In the genomic region with DNA sequence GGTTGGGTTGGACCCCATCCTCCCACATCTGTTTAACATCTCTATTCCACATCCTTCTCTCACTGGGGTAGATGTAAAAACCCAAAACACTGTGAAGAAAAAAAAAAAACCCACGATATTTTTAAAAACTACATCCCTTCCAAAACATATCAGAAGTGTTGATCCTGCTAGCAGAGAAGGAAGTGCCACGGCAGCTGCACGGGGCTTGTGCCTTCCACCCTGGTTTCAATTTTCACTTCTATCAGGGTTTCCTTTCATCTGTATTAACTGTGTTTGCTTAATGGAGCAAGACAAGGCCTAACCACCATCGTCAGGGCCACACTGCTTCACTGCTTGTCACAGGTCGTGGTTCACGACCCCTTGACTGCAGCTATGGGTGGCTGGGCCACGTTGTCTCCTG, we compare ENCODE assay signal across 14 mouse cellular contexts. TPM values are rescaled to one million over a fixed set of nuclear protein-coding genes. Genes with fewer than 3 reads are reported as not detected.
DNase-seq lines count a peak whose midpoint lies in the region; ATAC-seq lines count a peak whose summit lies in the region.
"Had no signal": no experiment of that assay in that cellular context is flagged by ENCODE, and none has a peak within 500 bp of the region (broad histone marks: within the 10 kb centered on the region; RNA-seq: fewer than 3 reads in every experiment).

No protein-coding gene starts in this region.

- no peak overlapping the region for H3K9ac ChIP-seq in kidney, embryonic 15.5 days
- H3K9ac ChIP-seq in embryonic facial prominence, embryonic 11.5 days (replicated peaks; ENCODE audit: low read length): no peak overlapping the region
- H3K9ac ChIP-seq: limb, embryonic 12.5 days had no signal

- H3K27ac ChIP-seq in kidney, embryonic 15.5 days: peak overlapping the region; percentile 78
- no peak overlapping the region for H3K27ac ChIP-seq in embryonic facial prominence, embryonic 11.5 days (replicated peaks; ENCODE audit: low read depth, low read length)
- H3K27ac ChIP-seq: limb, embryonic 12.5 days had no signal

- no peak overlapping the region for H3K4me2 ChIP-seq in kidney, embryonic 15.5 days
- H3K4me2 ChIP-seq in embryonic facial prominence, embryonic 11.5 days (ENCODE audit: low read depth, low read length): no peak overlapping the region
- H3K4me2 ChIP-seq: limb, embryonic 12.5 days had no signal

- intact Hi-C loops in left cerebral cortex, postnatal 4 days (cut with DNase I): no loop called here

- H3K36me3 ChIP-seq in kidney, embryonic 15.5 days: no peaks in the 10 kb centered on the region
- no peaks in the 10 kb centered on the region for H3K36me3 ChIP-seq in embryonic facial prominence, embryonic 11.5 days (replicated peaks; ENCODE audit: control insufficient read depth, insufficient read depth, low read depth, low read length)
- H3K36me3 ChIP-seq: limb, embryonic 12.5 days had no signal

- no peak for DNase-seq in kidney, adult 8-10 months
- peak; percentile 71 for DNase-seq in CD4-positive, CD25-positive, alpha-beta regulatory T cell, adult 2 months (ENCODE audit: low read depth, low spot score)
- DNase-seq in embryonic facial prominence, embryonic 11.5 days (ENCODE audit: low spot score): peak; percentile 19
- peak; percentile 7 for DNase-seq in skeletal muscle tissue, adult 2 months (ENCODE audit: low read depth, low spot score)
- DNase-seq in gastrocnemius, adult 18-20 months (ENCODE audit: low spot score): no peak
- no peak for DNase-seq in left cerebral cortex, postnatal 4 days
- DNase-seq in frontal cortex, postnatal 14 days (ENCODE audit: low spot score in 2 of 2): no peak
- DNase-seq: cerebellum, adult 9-11 months; gastrocnemius, postnatal 14 days; heart, postnatal 10 days; kidney, postnatal 25 days had no signal

- no peaks in the 10 kb centered on the region for H3K9me3 ChIP-seq in kidney, embryonic 15.5 days (replicated peaks)
- no peaks in the 10 kb centered on the region for H3K9me3 ChIP-seq in embryonic facial prominence, embryonic 11.5 days (replicated peaks; ENCODE audit: control insufficient read depth, low read length)
- H3K9me3 ChIP-seq: limb, embryonic 12.5 days had no signal

- no peaks in the 10 kb centered on the region for H3K27me3 ChIP-seq in kidney, embryonic 15.5 days
- no peaks in the 10 kb centered on the region for H3K27me3 ChIP-seq in embryonic facial prominence, embryonic 11.5 days (ENCODE audit: control insufficient read depth, insufficient read depth, low read length)

- peak; percentile 73 for ATAC-seq in kidney, embryonic 15.5 days (replicated peaks; ENCODE audit: low FRiP score)
- ATAC-seq in embryonic facial prominence, embryonic 11.5 days (replicated peaks; ENCODE audit: insufficient number of reproducible peaks, low FRiP score, low TSS enrichment, low read depth): no peak

- 13% methylated on average over 7 of the region's 7 CpGs for WGBS in kidney, embryonic 15.5 days
- 10% methylated on average over 7 of the region's 7 CpGs for WGBS in embryonic facial prominence, embryonic 11.5 days

- H3K4me3 ChIP-seq in kidney, embryonic 15.5 days (replicated peaks): no peak overlapping the region
- H3K4me3 ChIP-seq in embryonic facial prominence, embryonic 11.5 days (ENCODE audit: low read depth, low read length): no peak overlapping the region
- H3K4me3 ChIP-seq: limb, embryonic 12.5 days had no signal

- H3K4me1 ChIP-seq in kidney, embryonic 15.5 days: peaks cover 40% of the 10 kb centered on the region
- no peaks in the 10 kb centered on the region for H3K4me1 ChIP-seq in embryonic facial prominence, embryonic 11.5 days (ENCODE audit: control insufficient read depth, insufficient read depth, low read length)

RNA-seq across cellular contexts. Expression of gene Grb7, which starts 46.8 kb away (rescaled TPM):
- 68.8 and 69.8 TPM in 2 replicates for polyA plus RNA-seq in kidney, embryonic 15.5 days (2015; fragmentation: Nextera tagmentation; extraction: Ambion mirVana)
- polyA plus RNA-seq in embryonic facial prominence, embryonic 11.5 days (2014; fragmentation: Nextera tagmentation; extraction: Ambion mirVana): 8.1 and 8.5 TPM in 2 replicates
- total RNA-seq in gastrocnemius, adult 18-20 months (2021): under 1 TPM in 1 of 2 experiments, not detected in 1; 0.12 TPM
- total RNA-seq in left cerebral cortex, postnatal 4 days (2021): 1 to 10 TPM; 2.2 to 2.3 TPM
- total RNA-seq: gastrocnemius, postnatal 14 days; heart, postnatal 10 days had no signal

RNA-seq across cellular contexts. Expression of gene Ikzf3, which starts 52.9 kb away (rescaled TPM):
- 0.43 and 0.44 TPM in 2 replicates for polyA plus RNA-seq in kidney, embryonic 15.5 days (2015; fragmentation: Nextera tagmentation; extraction: Ambion mirVana)
- 0.07 TPM in 1 of 2 replicates, not detected in the other for polyA plus RNA-seq in embryonic facial prominence, embryonic 11.5 days (2014; fragmentation: Nextera tagmentation; extraction: Ambion mirVana)
- under 1 TPM in 1 of 2 experiments, not detected in 1; 0.14 TPM for total RNA-seq in gastrocnemius, adult 18-20 months (2021)
- under 1 TPM; 0.38 to 0.46 TPM for total RNA-seq in left cerebral cortex, postnatal 4 days (2021)

RNA-seq across cellular contexts. Expression of gene Mien1, which starts 54.2 kb away (rescaled TPM):
- 101 and 106 TPM in 2 replicates for polyA plus RNA-seq in kidney, embryonic 15.5 days (2015; fragmentation: Nextera tagmentation; extraction: Ambion mirVana)
- 89.3 and 95.6 TPM in 2 replicates for polyA plus RNA-seq in embryonic facial prominence, embryonic 11.5 days (2014; fragmentation: Nextera tagmentation; extraction: Ambion mirVana)
- total RNA-seq in gastrocnemius, adult 18-20 months (2021): 10 to 100 TPM; 36.0 to 37.8 TPM
- 100 to 1,000 TPM; 111 to 118 TPM for total RNA-seq in left cerebral cortex, postnatal 4 days (2021)

RNA-seq across cellular contexts. Expression of gene Zpbp2, which starts 57.9 kb away (rescaled TPM):
- polyA plus RNA-seq in kidney, embryonic 15.5 days (2015; fragmentation: Nextera tagmentation; extraction: Ambion mirVana): 0.12 and 0.27 TPM in 2 replicates
- polyA plus RNA-seq in embryonic facial prominence, embryonic 11.5 days (2014; fragmentation: Nextera tagmentation; extraction: Ambion mirVana): 0.24 TPM in 1 of 2 replicates, not detected in the other
- total RNA-seq in gastrocnemius, adult 18-20 months (2021): not detected
- total RNA-seq in left cerebral cortex, postnatal 4 days (2021): not detected
- total RNA-seq: gastrocnemius, postnatal 14 days; heart, postnatal 10 days had no signal
- polyA plus RNA-seq: limb, embryonic 12.5 days; lung, embryonic 16.5 days had no signal

Comparison
In these comparisons a context has a peak if more than half of its experiments do, and no peak if none do; other contexts are left out.
1. DNase-seq: peak in CD4-positive, CD25-positive, alpha-beta regulatory T cell, adult 2 months (single experiment), embryonic facial prominence, embryonic 11.5 days (single experiment) and skeletal muscle tissue, adult 2 months (single experiment); none in kidney, adult 8-10 months (0 of 2), gastrocnemius, adult 18-20 months (single experiment), left cerebral cortex, postnatal 4 days (single experiment) and frontal cortex, postnatal 14 days (0 of 2).